Mouse (Mus musculus) neural tube, embryonic 13.5 days (tissue): ENCODE results near the gene Lrp5. TPM values are rescaled to one million over a fixed set of nuclear protein-coding genes. Genes with fewer than 3 reads are reported as not detected.

Experiments used
- ATAC-seq: fragments of 200-750 bp; cut with Nextera tagmentation; 2 replicates; pipeline ENCODE4 v1.8.0; 2017; ENCODE audit warnings: low read depth, mild to moderate bottlenecking, moderate TSS enrichment, moderate library complexity
- H3K27ac ChIP-seq: fragments of 300-500 bp; sonication (generic); replicated peaks from 2 replicates; pipeline ENCODE4 v1.5.1; 2015; ENCODE audit warnings: moderate library complexity, mild to moderate bottlenecking, inconsistent platforms
- H3K27me3 ChIP-seq: fragments of 300-500 bp; sonication (generic); 2 replicates; pipeline ENCODE4 v1.6.1; 2015; ENCODE audit warnings: mild to moderate bottlenecking, inconsistent platforms
- H3K36me3 ChIP-seq: fragments of 300-500 bp; sonication (generic); 2 replicates; pipeline ENCODE4 v1.6.1; 2015; ENCODE audit warnings: mild to moderate bottlenecking, inconsistent platforms
- H3K4me1 ChIP-seq: fragments of 300-500 bp; sonication (generic); replicated peaks from 2 replicates; pipeline ENCODE4 v1.6.1; 2015; ENCODE audit warnings: inconsistent platforms
- H3K4me2 ChIP-seq: fragments of 300-500 bp; sonication (generic); 2 replicates; pipeline ENCODE4 v1.6.1; 2015; ENCODE audit warnings: inconsistent platforms, mild to moderate bottlenecking, moderate library complexity
- H3K4me3 ChIP-seq: fragments of 300-500 bp; sonication (generic); 2 replicates; pipeline ENCODE4 v1.5.1; 2015; ENCODE audit warnings: mild to moderate bottlenecking, inconsistent platforms
- H3K9ac ChIP-seq: fragments of 300-500 bp; sonication (generic); 2 replicates; pipeline ENCODE4 v1.6.1; 2015; ENCODE audit warnings: moderate library complexity, mild to moderate bottlenecking, inconsistent platforms
- H3K9me3 ChIP-seq: fragments of 300-500 bp; sonication (generic); 2 replicates; pipeline ENCODE4 v1.6.1; 2016; ENCODE audit warnings: inconsistent platforms
- WGBS: fragments of 180-500 bp; shearing (Covaris S2); methylation state at CpG from one replicate; pipeline ENCODE4 v1.1.7; 2015; 5-methylcytosine and 5-hydroxymethylcytosine counted together
- polyA plus RNA-seq: library from polyadenylated mRNA; unstranded; fragments of >200 nt; fragmentation: Nextera tagmentation; extraction: Ambion mirVana; gene quantifications from 2 replicates; pipeline ENCODE4 v1.2.1, GENCODE M21; 2015

Gene Lrp5
- polyA plus RNA-seq, 1 experiment from 2014 or later, result 1.6 TPM

DNA sequence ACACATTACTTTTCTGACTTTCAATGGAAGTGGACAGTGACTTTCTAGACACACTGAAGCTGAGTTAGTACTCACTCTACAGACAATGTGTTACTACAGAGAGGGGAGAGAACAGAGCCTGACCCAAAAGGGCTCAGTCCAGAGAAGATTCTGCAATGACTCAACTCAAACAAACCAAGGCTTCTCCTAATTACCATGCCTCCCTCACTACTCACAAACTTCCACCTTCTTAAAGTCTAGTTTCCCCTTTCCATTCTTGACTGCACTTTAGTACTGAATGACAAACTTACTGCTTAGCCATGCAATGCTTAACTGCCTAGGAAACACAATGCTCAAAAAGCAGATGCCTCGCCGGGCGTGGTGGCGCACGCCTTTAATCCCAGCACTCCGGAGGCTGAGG, 148.7 kb downstream of the Lrp5 start:
- Histone ChIP-seq H3K9me3 (no peaks in the 10 kb centered on the region), H3K4me2 (no peak overlapping the region), H3K27ac (no peak overlapping the region), H3K4me3 (no peak overlapping the region), H3K9ac (no peak overlapping the region), H3K4me1 (no peaks in the 10 kb centered on the region; the same call in 1 of the 2 replicates), H3K36me3 (peaks cover 12% of the 10 kb centered on the region), H3K27me3 (no peaks in the 10 kb centered on the region)
- ATAC-seq, result no peak
- 98% methylated on average over 6 of the region's 6 CpGs for WGBS

DNA sequence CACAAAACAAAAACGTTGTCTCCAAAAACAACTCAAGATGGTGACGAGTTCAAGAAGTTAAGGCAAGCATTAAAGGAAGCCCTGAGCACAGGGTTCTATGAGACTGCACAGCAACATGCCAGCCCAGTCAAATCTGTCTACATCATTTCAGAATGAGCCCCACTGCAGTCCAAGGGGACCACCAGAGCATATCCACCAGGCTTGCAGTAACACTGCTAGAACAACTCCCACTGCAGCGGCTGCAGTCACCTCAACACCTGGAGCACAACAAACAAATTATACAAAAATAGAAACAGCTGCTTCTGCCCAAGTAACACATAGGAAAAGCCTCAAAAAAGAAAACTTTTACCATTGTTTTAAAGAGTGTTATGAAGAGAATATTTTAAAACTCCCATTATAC, 151.4 kb downstream of the Lrp5 start:
- WGBS, result 89% methylated on average over 3 of the region's 3 CpGs
- Histone ChIP-seq H3K27ac (no peak overlapping the region), H3K27me3 (no peaks in the 10 kb centered on the region), H3K4me1 (no peaks in the 10 kb centered on the region; the same call in 1 of the 2 replicates), H3K4me3 (no peak overlapping the region), H3K4me2 (no peak overlapping the region), H3K9ac (no peak overlapping the region), H3K9me3 (no peaks in the 10 kb centered on the region), H3K36me3 (peaks cover 5% of the 10 kb centered on the region; the same call in 1 of the 2 replicates)
- no peak for ATAC-seq

Other genes starting within 250 kb of the Lrp5 start
- gene Ppp6r3, start 110.8 kb downstream of the Lrp5 start, polyA plus RNA-seq, result 56.1 and 56.3 TPM in 2 replicates
- gene 1810055G02Rik, start 21.7 kb upstream of the Lrp5 start, polyA plus RNA-seq, result 38.5 and 42.5 TPM in 2 replicates
- gene Kmt5b, start 80.9 kb upstream of the Lrp5 start, polyA plus RNA-seq, result 43.7 and 45.7 TPM in 2 replicates
- gene Chka, start 165.2 kb upstream of the Lrp5 start, polyA plus RNA-seq, result 51.5 and 54.6 TPM in 2 replicates
- 18.4 and 18.9 TPM in 2 replicates for gene Tcirg1, start 220.6 kb upstream of the Lrp5 start, polyA plus RNA-seq
- gene Ndufs8, start 226.2 kb upstream of the Lrp5 start, polyA plus RNA-seq, result 286 and 302 TPM in 2 replicates
- gene Aldh3b1, start 243.2 kb upstream of the Lrp5 start, polyA plus RNA-seq, result 1.9 and 2.2 TPM in 2 replicates
- 11.8 and 13.5 TPM in 2 replicates for gene Unc93b1, start 248.6 kb upstream of the Lrp5 start, polyA plus RNA-seq